Mouse (Mus musculus): ENCODE data around the gene L1td1. TPM values are rescaled to one million over a fixed set of nuclear protein-coding genes. Genes with fewer than 3 reads are reported as not detected.

L1td1 gene
- polyA plus RNA-seq (2012; rRNA removed), result 0.10 TPM in 1 of 2 replicates, not detected in the other

- H3K4me1 ChIP-seq (replicated peaks; ENCODE audit: control insufficient read depth, insufficient read depth, low read length), result no peaks in the 10 kb centered on the region
- peaks cover 9% of the 10 kb centered on the region; the same call in 1 of the 2 replicates for H3K27me3 ChIP-seq (ENCODE audit: control insufficient read depth, insufficient read depth, low read length)
- no peak for DNase-seq
- WGBS, result 5% methylated on average over 29 of the region's 29 CpGs
- no peak within 1 kb of the TSS for H3K4me3 ChIP-seq (ENCODE audit: control insufficient read depth, insufficient read depth, low read length)
- no peaks in the 10 kb centered on the region for H3K36me3 ChIP-seq (ENCODE audit: control insufficient read depth, insufficient read depth, low read length)
- no peak within 1 kb of the TSS for H3K27ac ChIP-seq (ENCODE audit: control insufficient read depth, insufficient read depth, low read length)
- TF ChIP-seq POLR2A (IDR thresholded peaks at IDR 0.05; ENCODE audit: control insufficient read depth, extremely low read depth, insufficient read depth, low read length, poor library complexity) (no peak), CTCF (IDR thresholded peaks at IDR 0.05; ENCODE audit: borderline replicate concordance, control insufficient read depth, extremely low read depth, insufficient read depth, low read length, poor library complexity) (no peak)
Measured at GRCm38 (mm10) chr4:98726590-98727237, at the start of gene L1td1. TSS of gene L1td1 (plus strand) at chr4:98726734.

DNA sequence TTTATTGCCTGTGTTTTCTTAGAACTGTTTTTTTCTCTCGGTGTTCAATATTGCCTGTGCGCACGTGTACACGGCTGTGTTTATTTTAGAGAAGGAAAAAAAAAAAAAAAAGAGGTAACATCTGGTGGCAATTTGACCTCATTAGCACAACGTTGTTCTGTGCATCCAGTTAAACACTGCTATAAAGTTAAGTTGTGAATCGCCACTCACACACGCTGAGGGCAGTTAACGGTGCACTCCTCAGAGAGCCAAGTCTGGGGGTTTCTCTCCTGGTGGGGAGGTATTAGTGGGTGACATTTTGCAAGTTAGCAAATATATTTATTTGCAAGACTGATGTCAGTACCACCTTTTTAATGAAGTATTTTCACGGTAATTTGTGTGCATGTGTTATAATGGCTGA lies 49.0 kb upstream of the L1td1 start:
- no peaks in the 10 kb centered on the region for H3K4me1 ChIP-seq (replicated peaks; ENCODE audit: control insufficient read depth, insufficient read depth, low read length)
- 90% methylated on average over 9 of the region's 9 CpGs for WGBS
- no peaks in the 10 kb centered on the region for H3K27me3 ChIP-seq (ENCODE audit: control insufficient read depth, insufficient read depth, low read length)
- no peak overlapping the region for H3K27ac ChIP-seq (ENCODE audit: control insufficient read depth, insufficient read depth, low read length)
- TF ChIP-seq POLR2A (IDR thresholded peaks at IDR 0.05; ENCODE audit: control insufficient read depth, extremely low read depth, insufficient read depth, low read length, poor library complexity), result no peak
- TF ChIP-seq CTCF (IDR thresholded peaks at IDR 0.05; ENCODE audit: borderline replicate concordance, control insufficient read depth, extremely low read depth, insufficient read depth, low read length, poor library complexity), result no peak
- no peaks in the 10 kb centered on the region for H3K36me3 ChIP-seq (ENCODE audit: control insufficient read depth, insufficient read depth, low read length)
- H3K4me3 ChIP-seq (ENCODE audit: control insufficient read depth, insufficient read depth, low read length), result no peak overlapping the region
- no peak for DNase-seq

GRCm38 (mm10) chr4:98686678-98687267 lies 39.8 kb upstream of the L1td1 start:
- H3K27me3 ChIP-seq (ENCODE audit: control insufficient read depth, insufficient read depth, low read length), result no peaks in the 10 kb centered on the region
- no peak overlapping the region for H3K27ac ChIP-seq (ENCODE audit: control insufficient read depth, insufficient read depth, low read length)
- H3K4me3 ChIP-seq (ENCODE audit: control insufficient read depth, insufficient read depth, low read length), result no peak overlapping the region
- H3K36me3 ChIP-seq (ENCODE audit: control insufficient read depth, insufficient read depth, low read length), result peaks cover 14% of the 10 kb centered on the region; the same call in 1 of the 2 replicates
- no peak for TF ChIP-seq POLR2A (IDR thresholded peaks at IDR 0.05; ENCODE audit: control insufficient read depth, extremely low read depth, insufficient read depth, low read length, poor library complexity)
- no peak for TF ChIP-seq CTCF (IDR thresholded peaks at IDR 0.05; ENCODE audit: borderline replicate concordance, control insufficient read depth, extremely low read depth, insufficient read depth, low read length, poor library complexity)
- WGBS, result 94% methylated on average over 11 of the region's 11 CpGs
- H3K4me1 ChIP-seq (replicated peaks; ENCODE audit: control insufficient read depth, insufficient read depth, low read length), result 0 out of 2 replicates have a peak, but pooled peaks cover 2% of the 10 kb centered on the region
- DNase-seq, result no peak

GRCm38 (mm10) chr4:98688116-98688515 lies 38.4 kb upstream of the L1td1 start:
- TF ChIP-seq POLR2A (IDR thresholded peaks at IDR 0.05; ENCODE audit: control insufficient read depth, extremely low read depth, insufficient read depth, low read length, poor library complexity) (no peak), CTCF (IDR thresholded peaks at IDR 0.05; ENCODE audit: borderline replicate concordance, control insufficient read depth, extremely low read depth, insufficient read depth, low read length, poor library complexity) (no peak)

DNA sequence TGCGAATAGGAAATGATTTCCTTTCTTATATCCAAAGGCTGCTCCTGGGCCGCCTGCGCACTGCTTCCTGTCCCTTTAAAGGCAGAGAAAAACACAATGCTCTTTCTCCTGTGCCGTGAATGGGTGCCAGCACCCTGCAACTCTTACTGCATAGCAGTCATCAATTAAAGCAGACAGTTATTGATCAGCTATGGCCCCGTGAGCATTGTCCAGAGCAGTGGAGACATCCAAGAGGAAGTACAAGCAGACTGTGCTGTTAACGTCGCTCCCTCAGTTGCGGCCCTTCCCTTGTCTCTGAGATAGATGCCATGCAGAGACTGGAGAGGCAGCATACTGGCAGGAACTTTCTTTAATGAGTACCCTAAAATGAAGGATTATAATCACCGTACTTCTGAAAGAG lies 38.0 kb upstream of the L1td1 start:
- no peaks in the 10 kb centered on the region for H3K27me3 ChIP-seq (ENCODE audit: control insufficient read depth, insufficient read depth, low read length)
- DNase-seq, result no peak
- no peak for TF ChIP-seq POLR2A (IDR thresholded peaks at IDR 0.05; ENCODE audit: control insufficient read depth, extremely low read depth, insufficient read depth, low read length, poor library complexity)
- TF ChIP-seq CTCF (IDR thresholded peaks at IDR 0.05; ENCODE audit: borderline replicate concordance, control insufficient read depth, extremely low read depth, insufficient read depth, low read length, poor library complexity), result no peak
- no peak overlapping the region for H3K27ac ChIP-seq (ENCODE audit: control insufficient read depth, insufficient read depth, low read length)
- H3K4me3 ChIP-seq (ENCODE audit: control insufficient read depth, insufficient read depth, low read length), result no peak overlapping the region
- no peaks in the 10 kb centered on the region for H3K4me1 ChIP-seq (replicated peaks; ENCODE audit: control insufficient read depth, insufficient read depth, low read length)
- WGBS, result 95% methylated on average over 9 of the region's 9 CpGs
- peaks cover 14% of the 10 kb centered on the region; the same call in 1 of the 2 replicates for H3K36me3 ChIP-seq (ENCODE audit: control insufficient read depth, insufficient read depth, low read length)

More at GRCm38 (mm10) chr4:98688116-98688515, 38.4 kb upstream of the L1td1 start:
- no peak overlapping the region for H3K27ac ChIP-seq (ENCODE audit: control insufficient read depth, insufficient read depth, low read length)
- DNase-seq, result no peak
- H3K36me3 ChIP-seq (ENCODE audit: control insufficient read depth, insufficient read depth, low read length), result peaks cover 14% of the 10 kb centered on the region; the same call in 1 of the 2 replicates
- no peaks in the 10 kb centered on the region for H3K4me1 ChIP-seq (replicated peaks; ENCODE audit: control insufficient read depth, insufficient read depth, low read length)
- no peak overlapping the region for H3K4me3 ChIP-seq (ENCODE audit: control insufficient read depth, insufficient read depth, low read length)
- 97% methylated on average over 11 of the region's 11 CpGs for WGBS
- H3K27me3 ChIP-seq (ENCODE audit: control insufficient read depth, insufficient read depth, low read length), result no peaks in the 10 kb centered on the region

- WGBS, result 89% methylated on average over 1 of the region's 1 CpGs
- H3K27me3 ChIP-seq (ENCODE audit: control insufficient read depth, insufficient read depth, low read length), result no peaks in the 10 kb centered on the region
- no peak overlapping the region for H3K27ac ChIP-seq (ENCODE audit: control insufficient read depth, insufficient read depth, low read length)
- TF ChIP-seq CTCF (IDR thresholded peaks at IDR 0.05; ENCODE audit: borderline replicate concordance, control insufficient read depth, extremely low read depth, insufficient read depth, low read length, poor library complexity) (no peak), POLR2A (IDR thresholded peaks at IDR 0.05; ENCODE audit: control insufficient read depth, extremely low read depth, insufficient read depth, low read length, poor library complexity) (no peak)
- H3K36me3 ChIP-seq (ENCODE audit: control insufficient read depth, insufficient read depth, low read length), result peaks cover 14% of the 10 kb centered on the region; the same call in 1 of the 2 replicates
- no peak overlapping the region for H3K4me3 ChIP-seq (ENCODE audit: control insufficient read depth, insufficient read depth, low read length)
- no peaks in the 10 kb centered on the region for H3K4me1 ChIP-seq (replicated peaks; ENCODE audit: control insufficient read depth, insufficient read depth, low read length)
- no peak for DNase-seq
Measured at GRCm38 (mm10) chr4:98689988-98690387, 36.5 kb upstream of the L1td1 start.
